Mouse (Mus musculus): ENCODE data around the gene Mef2c.

Mef2c gene

GRCm38 (mm10) chr13:83608851-83609516, 105.2 kb downstream of the Mef2c start:
- no peak for DNase-seq (ENCODE audit: low read depth, low spot score)

GRCm38 (mm10) chr13:83609517-83609878, 105.7 kb downstream of the Mef2c start:
- DNase-seq (ENCODE audit: low read depth, low spot score), result peak; percentile 82

- no peak for DNase-seq (ENCODE audit: low read depth, low spot score)
Measured at GRCm38 (mm10) chr13:83610124-83610523, 106.3 kb downstream of the Mef2c start.

GRCm38 (mm10) chr13:83612195-83612594, 108.4 kb downstream of the Mef2c start:
- no peak for DNase-seq (ENCODE audit: low read depth, low spot score)

- no peak for DNase-seq (ENCODE audit: low read depth, low spot score)
Measured at GRCm38 (mm10) chr13:83615875-83616274, 112.0 kb downstream of the Mef2c start.

GRCm38 (mm10) chr13:83624651-83625050, 120.8 kb downstream of the Mef2c start:
- no peak for DNase-seq (ENCODE audit: low read depth, low spot score)

- no peak for DNase-seq (ENCODE audit: low read depth, low spot score)
Measured at GRCm38 (mm10) chr13:83627429-83627828, 123.6 kb downstream of the Mef2c start.

- DNase-seq (ENCODE audit: low read depth, low spot score), result no peak
Measured at GRCm38 (mm10) chr13:83628139-83628538, 124.3 kb downstream of the Mef2c start.

GRCm38 (mm10) chr13:83633155-83633554, 129.3 kb downstream of the Mef2c start:
- DNase-seq (ENCODE audit: low read depth, low spot score), result no peak

GRCm38 (mm10) chr13:83635218-83635617, 131.4 kb downstream of the Mef2c start:
- DNase-seq (ENCODE audit: low read depth, low spot score), result no peak

- DNase-seq (ENCODE audit: low read depth, low spot score), result no peak
Measured at GRCm38 (mm10) chr13:83637666-83638065, 133.8 kb downstream of the Mef2c start.

- DNase-seq (ENCODE audit: low read depth, low spot score), result no peak
Measured at GRCm38 (mm10) chr13:83638735-83639134, 134.9 kb downstream of the Mef2c start.

GRCm38 (mm10) chr13:83649051-83649450, 145.2 kb downstream of the Mef2c start:
- DNase-seq (ENCODE audit: low read depth, low spot score), result no peak

- peak; percentile 64 for DNase-seq (ENCODE audit: low read depth, low spot score)
Measured at GRCm38 (mm10) chr13:83649795-83650476, 146.1 kb downstream of the Mef2c start.

- DNase-seq (ENCODE audit: low read depth, low spot score), result no peak
Measured at GRCm38 (mm10) chr13:83650807-83651206, 147.0 kb downstream of the Mef2c start.

GRCm38 (mm10) chr13:83651941-83652548, 148.2 kb downstream of the Mef2c start:
- no peak for DNase-seq (ENCODE audit: low read depth, low spot score)

- no peak for DNase-seq (ENCODE audit: low read depth, low spot score)
Measured at GRCm38 (mm10) chr13:83652560-83652959, 148.7 kb downstream of the Mef2c start.

GRCm38 (mm10) chr13:83654889-83655769, 151.3 kb downstream of the Mef2c start:
- peak; percentile 84 for DNase-seq (ENCODE audit: low read depth, low spot score)

GRCm38 (mm10) chr13:83656094-83656493, 152.3 kb downstream of the Mef2c start:
- no peak for DNase-seq (ENCODE audit: low read depth, low spot score)

GRCm38 (mm10) chr13:83656773-83657172, 152.9 kb downstream of the Mef2c start:
- DNase-seq (ENCODE audit: low read depth, low spot score), result no peak

GRCm38 (mm10) chr13:83660722-83661121, 156.9 kb downstream of the Mef2c start:
- no peak for DNase-seq (ENCODE audit: low read depth, low spot score)

GRCm38 (mm10) chr13:83661166-83661565, 157.3 kb downstream of the Mef2c start:
- no peak for DNase-seq (ENCODE audit: low read depth, low spot score)
